Mouse (Mus musculus) myocyte (in vitro differentiated cells): ENCODE measurements at regions not wholly inside any gene's neighbourhood (a gene's known extent, or its start where the extent isn't known, plus 50 kb on each side); places are given as distances from the start of the nearest gene placed in this dataset.

Experiments
- H3K27me3 ChIP-seq: one replicate; pipeline ENCODE4 v1.6.1; 2011; ENCODE audit not compliant: control insufficient read depth, insufficient read depth, insufficient read length
- H3K36me3 ChIP-seq: one replicate; pipeline ENCODE4 v1.6.1; 2011; ENCODE audit not compliant: control insufficient read depth, insufficient read depth
- H3K4me2 ChIP-seq: one replicate; pipeline ENCODE4 v1.6.1; 2011; ENCODE audit warnings: low read depth, control low read depth
- H3K4me3 ChIP-seq: one replicate; pipeline ENCODE4 v1.5.1; 2011; ENCODE audit warnings: mild to moderate bottlenecking, control low read depth, moderate library complexity
- H3K79me2 ChIP-seq: one replicate; pipeline ENCODE4 v1.6.1; 2011; ENCODE audit not compliant: control insufficient read depth, insufficient read depth
- H3ac ChIP-seq: one replicate; pipeline ENCODE4 v1.6.1; 2011; ENCODE audit not compliant: control insufficient read depth, insufficient read length
- CEBPB ChIP-seq: IDR thresholded peaks from 2 replicates; pipeline ENCODE4 v1.6.1; 2011; ENCODE audit warnings: mild to moderate bottlenecking, moderate library complexity; ENCODE audit not compliant: poor library complexity, insufficient read depth, severe bottlenecking
- E2F4 ChIP-seq: IDR thresholded peaks from one replicate; pipeline ENCODE4 v1.6.1; 2011; ENCODE audit warnings: mild to moderate bottlenecking, control low read depth, moderate library complexity; ENCODE audit not compliant: insufficient read depth
- MAX ChIP-seq: IDR thresholded peaks from one replicate; pipeline ENCODE4 v1.6.1; 2011; ENCODE audit warnings: low read depth, mild to moderate bottlenecking, control low read depth
- MYOD1 ChIP-seq, 3 experiments: IDR thresholded peaks; one replicate each; pipeline ENCODE4 v1.6.1; 2011; ENCODE audit warnings: control low read depth in 2 of 3, low read depth in 2 of 3, mild to moderate bottlenecking in 2 of 3, moderate library complexity in 1 of 3; ENCODE audit not compliant: insufficient read length in 2 of 3, control insufficient read depth in 1 of 3
- MYOG ChIP-seq, 3 experiments: IDR thresholded peaks; one replicate each; pipeline ENCODE4 v1.6.1; 2011; ENCODE audit warnings: control low read depth in 2 of 3, low read depth in 2 of 3, mild to moderate bottlenecking in 2 of 3; ENCODE audit not compliant: insufficient read length in 2 of 3, control insufficient read depth in 1 of 3, insufficient read depth in 1 of 3
- POLR2A ChIP-seq: IDR thresholded peaks from one replicate; pipeline ENCODE4 v1.6.1; 2011; ENCODE audit warnings: low read depth, mild to moderate bottlenecking, control low read depth, moderate library complexity; ENCODE audit not compliant: insufficient read length
- POLR2AphosphoS2 ChIP-seq: IDR thresholded peaks from one replicate; pipeline ENCODE4 v1.6.1; 2011; ENCODE audit warnings: low read depth, control low read depth; ENCODE audit not compliant: insufficient read length
- REST ChIP-seq: IDR thresholded peaks from one replicate; pipeline ENCODE4 v1.6.1; 2011; ENCODE audit warnings: mild to moderate bottlenecking, control low read depth, moderate library complexity; ENCODE audit not compliant: insufficient read depth, insufficient read length
- SRF ChIP-seq: IDR thresholded peaks from one replicate; pipeline ENCODE4 v1.6.1; 2011; ENCODE audit warnings: low read depth; ENCODE audit not compliant: control insufficient read depth, insufficient read length
- TCF12 ChIP-seq: IDR thresholded peaks from one replicate; pipeline ENCODE4 v1.6.1; 2011; ENCODE audit warnings: mild to moderate bottlenecking, control low read depth; ENCODE audit not compliant: poor library complexity, insufficient read depth, severe bottlenecking
- TCF3 ChIP-seq: IDR thresholded peaks from one replicate; pipeline ENCODE4 v1.6.1; 2011; ENCODE audit warnings: low read depth, control low read depth; ENCODE audit not compliant: insufficient read length
- USF1 ChIP-seq: IDR thresholded peaks from one replicate; pipeline ENCODE4 v1.6.1; 2011; ENCODE audit warnings: low read depth, mild to moderate bottlenecking, control low read depth, moderate library complexity

GRCm38 (mm10) chr8:35135630-35136029 lies 630.0 kb upstream of the Gm19410 start:
- Histone ChIP-seq H3K27me3 (no peaks in the 10 kb centered on the region), H3ac (no peak overlapping the region), H3K4me3 (no peak overlapping the region), H3K4me2 (no peak overlapping the region), H3K36me3 (no peaks in the 10 kb centered on the region), H3K79me2 (no peaks in the 10 kb centered on the region)
- no peak for TF ChIP-seq USF1
- no peak for TF ChIP-seq MYOD1 (IDR thresholded peaks at IDR 0.05; ENCODE audit: control insufficient read depth in 1 of 3, insufficient read length in 2 of 3, low read depth in 2 of 3)
- TF ChIP-seq POLR2AphosphoS2 = no peak
- TF ChIP-seq CEBPB = no peak
- TF ChIP-seq SRF = no peak
- no peak for TF ChIP-seq TCF3
- no peak for TF ChIP-seq MAX
- TF ChIP-seq POLR2A = no peak
- TF ChIP-seq REST = no peak
- no peak for TF ChIP-seq E2F4
- no peak for TF ChIP-seq MYOG (IDR thresholded peaks at IDR 0.05; ENCODE audit: control insufficient read depth in 1 of 3, insufficient read depth in 1 of 3, insufficient read length in 2 of 3, low read depth in 2 of 3)
- no peak for TF ChIP-seq TCF12

- H3K79me2 ChIP-seq = no peaks in the 10 kb centered on the region
These were observed 628.9 kb upstream of the Gm19410 start for GRCm38 (mm10) chr8:35136643-35137042.

GRCm38 (mm10) chr8:35140775-35141174 lies 624.8 kb upstream of the Gm19410 start:
- no peaks in the 10 kb centered on the region for H3K79me2 ChIP-seq
- TF ChIP-seq REST (no peak), MYOD1 (IDR thresholded peaks at IDR 0.05; ENCODE audit: control insufficient read depth in 1 of 3, insufficient read length in 2 of 3, low read depth in 2 of 3) (no peak), SRF (no peak), MAX (no peak), E2F4 (no peak), TCF3 (no peak), TCF12 (no peak), POLR2A (no peak)
- H3K36me3 ChIP-seq = no peaks in the 10 kb centered on the region
- H3K4me2 ChIP-seq = no peak overlapping the region
- H3ac ChIP-seq = no peak overlapping the region
- no peaks in the 10 kb centered on the region for H3K27me3 ChIP-seq
- H3K4me3 ChIP-seq = no peak overlapping the region

More at GRCm38 (mm10) chr8:35136643-35137042, 628.9 kb upstream of the Gm19410 start:
- no peaks in the 10 kb centered on the region for H3K36me3 ChIP-seq
- H3K4me3 ChIP-seq = no peak overlapping the region
- H3K4me2 ChIP-seq = no peak overlapping the region
- H3ac ChIP-seq = no peak overlapping the region
- H3K27me3 ChIP-seq = no peaks in the 10 kb centered on the region
- no peak for TF ChIP-seq MYOG (IDR thresholded peaks at IDR 0.05; ENCODE audit: control insufficient read depth in 1 of 3, insufficient read depth in 1 of 3, insufficient read length in 2 of 3, low read depth in 2 of 3)
- TF ChIP-seq TCF3 = no peak
- no peak for TF ChIP-seq SRF
- TF ChIP-seq TCF12 = no peak
- no peak for TF ChIP-seq POLR2A

GRCm38 (mm10) chr8:35143018-35143656 lies 622.5 kb upstream of the Gm19410 start:
- Histone ChIP-seq H3K79me2 (no peaks in the 10 kb centered on the region), H3ac (no peak overlapping the region), H3K4me3 (no peak overlapping the region), H3K4me2 (no peak overlapping the region), H3K27me3 (no peaks in the 10 kb centered on the region), H3K36me3 (no peaks in the 10 kb centered on the region)
- TF ChIP-seq POLR2A (no peak), CEBPB (no peak), REST (no peak), TCF12 (no peak), SRF (no peak), MAX (no peak), USF1 (no peak), MYOG (IDR thresholded peaks at IDR 0.05; ENCODE audit: control insufficient read depth in 1 of 3, insufficient read depth in 1 of 3, insufficient read length in 2 of 3, low read depth in 2 of 3) (no peak), E2F4 (no peak), TCF3 (no peak), POLR2AphosphoS2 (no peak), MYOD1 (IDR thresholded peaks at IDR 0.05; ENCODE audit: control insufficient read depth in 1 of 3, insufficient read length in 2 of 3, low read depth in 2 of 3) (no peak)

- Histone ChIP-seq H3ac (no peak overlapping the region), H3K4me2 (no peak overlapping the region), H3K36me3 (no peaks in the 10 kb centered on the region), H3K4me3 (no peak overlapping the region), H3K27me3 (no peaks in the 10 kb centered on the region), H3K79me2 (no peaks in the 10 kb centered on the region)
- TF ChIP-seq TCF3 (no peak), REST (no peak), MYOD1 (IDR thresholded peaks at IDR 0.05; ENCODE audit: control insufficient read depth in 1 of 3, insufficient read length in 2 of 3, low read depth in 2 of 3) (no peak), MYOG (IDR thresholded peaks at IDR 0.05; ENCODE audit: control insufficient read depth in 1 of 3, insufficient read depth in 1 of 3, insufficient read length in 2 of 3, low read depth in 2 of 3) (no peak), E2F4 (no peak), MAX (no peak), POLR2AphosphoS2 (no peak), USF1 (no peak), TCF12 (no peak), SRF (no peak), CEBPB (no peak), POLR2A (no peak)
These were observed 621.9 kb upstream of the Gm19410 start for GRCm38 (mm10) chr8:35143684-35144083.
